Mouse (Mus musculus) kidney, embryonic 14.5 days (tissue): ENCODE results near the gene Spag16. TPM values are rescaled to one million over a fixed set of nuclear protein-coding genes. Genes with fewer than 3 reads are reported as not detected.

ENCODE experiments used
- ATAC-seq: fragments of 200-750 bp; cut with Nextera tagmentation; 2 replicates; pipeline ENCODE4 v1.8.0; 2017; ENCODE audit warnings: moderate number of reproducible peaks, mild to moderate bottlenecking, moderate TSS enrichment, moderate library complexity; ENCODE audit not compliant: low FRiP score, low TSS enrichment
- H3K27ac ChIP-seq: fragments of 300-500 bp; sonication (generic); 2 replicates; pipeline ENCODE4 v1.5.1; 2014; ENCODE audit warnings: low read depth, mild to moderate bottlenecking, low read length, moderate library complexity, mixed read lengths
- H3K27me3 ChIP-seq: fragments of 300-500 bp; sonication (generic); 2 replicates; pipeline ENCODE4 v1.6.1; 2014; ENCODE audit warnings: mild to moderate bottlenecking, low read length; ENCODE audit not compliant: control insufficient read depth, insufficient read depth
- H3K36me3 ChIP-seq: fragments of 300-500 bp; sonication (generic); 2 replicates; pipeline ENCODE4 v1.6.1; 2014; ENCODE audit warnings: low read length, mixed read lengths; ENCODE audit not compliant: control insufficient read depth, insufficient read depth
- H3K4me1 ChIP-seq: fragments of 300-500 bp; sonication (generic); 2 replicates; pipeline ENCODE4 v1.6.1; 2014; ENCODE audit warnings: low read length, mixed read lengths; ENCODE audit not compliant: control insufficient read depth, insufficient read depth
- H3K4me2 ChIP-seq: fragments of 300-500 bp; sonication (generic); replicated peaks from 2 replicates; pipeline ENCODE4 v1.6.1; 2014; ENCODE audit warnings: low read depth, mild to moderate bottlenecking, low read length
- H3K4me3 ChIP-seq: fragments of 300-500 bp; sonication (generic); 2 replicates; pipeline ENCODE4 v1.5.1; 2014; ENCODE audit warnings: mild to moderate bottlenecking, low read length
- H3K9ac ChIP-seq: fragments of 300-500 bp; sonication (generic); 2 replicates; pipeline ENCODE4 v1.6.1; 2014; ENCODE audit warnings: low read depth, mild to moderate bottlenecking, low read length, moderate library complexity
- H3K9me3 ChIP-seq: fragments of 300-500 bp; sonication (generic); 2 replicates; pipeline ENCODE4 v1.6.1; 2016; ENCODE audit warnings: low read length; ENCODE audit not compliant: control insufficient read depth
- whole genome bisulfite sequencing: fragments of 180-500 bp; shearing (Covaris S2); extraction: QIAGEN DNeasy Blood & Tissue Kit; methylation state at CpG from one replicate; pipeline ENCODE4 v1.1.7; 2014; 5-methylcytosine and 5-hydroxymethylcytosine counted together
- polyA plus RNA-seq: library from polyadenylated mRNA; unstranded; fragments of >200 nt; fragmentation: Nextera tagmentation; extraction: Ambion mirVana; gene quantifications from 2 replicates; pipeline ENCODE4 v1.2.1, GENCODE M21; 2014

Gene Spag16
- polyA plus RNA-seq, 1 experiment from 2014 or later = 1.2 TPM

- H3K27ac ChIP-seq = no peak overlapping the region
- no peak overlapping the region for H3K9ac ChIP-seq
- WGBS = 78% methylated on average over 3 of the region's 3 CpGs
- H3K36me3 ChIP-seq = no peaks in the 10 kb centered on the region
- H3K27me3 ChIP-seq = no peaks in the 10 kb centered on the region
- no peaks in the 10 kb centered on the region for H3K4me1 ChIP-seq
- no peaks in the 10 kb centered on the region for H3K9me3 ChIP-seq
- H3K4me2 ChIP-seq = no peak overlapping the region
- H3K4me3 ChIP-seq = no peak overlapping the region
- no peak for ATAC-seq
Observed at GRCm38 (mm10) chr1:70165343-70166158, 338.8 kb downstream of the Spag16 start.

- no peak for ATAC-seq
- no peaks in the 10 kb centered on the region for H3K36me3 ChIP-seq
- no peak overlapping the region for H3K27ac ChIP-seq
- H3K4me3 ChIP-seq = no peak overlapping the region
- H3K9me3 ChIP-seq = no peaks in the 10 kb centered on the region
- no peak overlapping the region for H3K9ac ChIP-seq
- H3K27me3 ChIP-seq = no peaks in the 10 kb centered on the region
- 65% methylated on average over 4 of the region's 4 CpGs for WGBS
- no peaks in the 10 kb centered on the region for H3K4me1 ChIP-seq
- H3K4me2 ChIP-seq = no peak overlapping the region
Observed at GRCm38 (mm10) chr1:70180123-70180741, 353.5 kb downstream of the Spag16 start.

GRCm38 (mm10) chr1:70264815-70265214, 438.0 kb downstream of the Spag16 start:
- 74% methylated on average over 9 of the region's 9 CpGs for WGBS
- H3K4me3 ChIP-seq = no peak overlapping the region
- H3K27me3 ChIP-seq = no peaks in the 10 kb centered on the region

GRCm38 (mm10) chr1:70265920-70266505, 439.2 kb downstream of the Spag16 start:
- Histone ChIP-seq H3K4me3 (no peak overlapping the region), H3K27ac (no peak overlapping the region), H3K9me3 (no peaks in the 10 kb centered on the region), H3K36me3 (no peaks in the 10 kb centered on the region), H3K4me1 (no peaks in the 10 kb centered on the region), H3K9ac (no peak overlapping the region), H3K27me3 (no peaks in the 10 kb centered on the region), H3K4me2 (no peak overlapping the region)
- WGBS = 92% methylated on average over 5 of the region's 5 CpGs
- no peak for ATAC-seq

More at GRCm38 (mm10) chr1:70264815-70265214, 438.0 kb downstream of the Spag16 start:
- H3K4me1 ChIP-seq = no peaks in the 10 kb centered on the region
- H3K36me3 ChIP-seq = no peaks in the 10 kb centered on the region
- ATAC-seq = no peak
- no peaks in the 10 kb centered on the region for H3K9me3 ChIP-seq
- no peak overlapping the region for H3K27ac ChIP-seq
- no peak overlapping the region for H3K4me2 ChIP-seq
- no peak overlapping the region for H3K9ac ChIP-seq

GRCm38 (mm10) chr1:70270139-70270538, 443.4 kb downstream of the Spag16 start:
- no peaks in the 10 kb centered on the region for H3K36me3 ChIP-seq
- ATAC-seq = no peak

GRCm38 (mm10) chr1:70272753-70273152, 446.0 kb downstream of the Spag16 start:
- no peak overlapping the region for H3K9ac ChIP-seq
- H3K4me2 ChIP-seq = no peak overlapping the region
- H3K9me3 ChIP-seq = no peaks in the 10 kb centered on the region
- H3K4me1 ChIP-seq = no peaks in the 10 kb centered on the region
- no peaks in the 10 kb centered on the region for H3K36me3 ChIP-seq
- H3K27ac ChIP-seq = no peak overlapping the region
- 68% methylated on average over 2 of the region's 2 CpGs for WGBS
- no peaks in the 10 kb centered on the region for H3K27me3 ChIP-seq
- ATAC-seq = no peak
- no peak overlapping the region for H3K4me3 ChIP-seq

More at GRCm38 (mm10) chr1:70270139-70270538, 443.4 kb downstream of the Spag16 start:
- Histone ChIP-seq H3K27me3 (no peaks in the 10 kb centered on the region), H3K9ac (no peak overlapping the region), H3K4me1 (no peaks in the 10 kb centered on the region), H3K4me3 (no peak overlapping the region), H3K27ac (no peak overlapping the region), H3K9me3 (no peaks in the 10 kb centered on the region), H3K4me2 (no peak overlapping the region)
- WGBS = 22% methylated on average over 8 of the region's 8 CpGs

- no peaks in the 10 kb centered on the region for H3K9me3 ChIP-seq
- H3K9ac ChIP-seq = no peak overlapping the region
- no peak overlapping the region for H3K4me3 ChIP-seq
- H3K27me3 ChIP-seq = no peaks in the 10 kb centered on the region
- H3K4me2 ChIP-seq = no peak overlapping the region
- no peaks in the 10 kb centered on the region for H3K36me3 ChIP-seq
- no peak overlapping the region for H3K27ac ChIP-seq
- H3K4me1 ChIP-seq = no peaks in the 10 kb centered on the region
- WGBS = 71% methylated on average over 2 of the region's 2 CpGs
- no peak for ATAC-seq
Observed at GRCm38 (mm10) chr1:70279296-70279695, 452.5 kb downstream of the Spag16 start.

- Histone ChIP-seq H3K27ac (no peak overlapping the region), H3K27me3 (no peaks in the 10 kb centered on the region), H3K4me1 (no peaks in the 10 kb centered on the region), H3K4me3 (no peak overlapping the region), H3K4me2 (no peak overlapping the region), H3K36me3 (no peaks in the 10 kb centered on the region), H3K9ac (no peak overlapping the region), H3K9me3 (no peaks in the 10 kb centered on the region)
- 97% methylated on average over 1 of the region's 1 CpGs for WGBS
- ATAC-seq = no peak
Observed at GRCm38 (mm10) chr1:70283388-70283787, 456.6 kb downstream of the Spag16 start.

GRCm38 (mm10) chr1:70284140-70284539, 457.4 kb downstream of the Spag16 start:
- Histone ChIP-seq H3K36me3 (no peaks in the 10 kb centered on the region), H3K4me2 (no peak overlapping the region), H3K4me3 (no peak overlapping the region), H3K4me1 (no peaks in the 10 kb centered on the region), H3K9ac (no peak overlapping the region), H3K27me3 (no peaks in the 10 kb centered on the region), H3K27ac (no peak overlapping the region), H3K9me3 (no peaks in the 10 kb centered on the region)
- WGBS = 59% methylated on average over 1 of the region's 1 CpGs
- ATAC-seq = no peak
